Mouse (Mus musculus): ENCODE results near the gene Umod.

DNA sequence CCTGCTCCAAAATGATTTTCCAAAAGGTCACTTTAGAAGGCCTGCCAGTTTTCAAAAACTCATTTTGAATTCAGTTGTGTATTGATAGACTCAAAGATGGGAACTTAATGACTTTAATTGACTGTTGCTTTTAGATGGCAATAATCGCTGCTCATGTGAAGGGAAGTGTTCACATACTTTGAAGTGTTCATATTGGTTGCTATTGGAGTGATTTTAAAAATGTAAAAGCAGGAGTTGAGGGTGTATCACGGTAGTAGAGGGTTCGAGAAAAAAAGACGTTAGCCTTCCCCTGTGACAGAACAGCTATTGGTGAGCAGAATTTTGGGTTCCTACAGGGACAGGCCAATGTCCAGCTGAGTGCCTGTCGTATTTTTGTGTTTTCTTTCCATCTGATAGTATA lies 40.1 kb upstream of the Umod start, which contains the start of gene Acsm5:
- TF ChIP-seq CTCF (IDR thresholded peaks at IDR 0.05; ENCODE audit: low read depth) (no peak), EP300 (IDR thresholded peaks at IDR 0.05; ENCODE audit: low read depth) (no peak)

Measured in liver, postnatal 0 days (tissue).